Mouse (Mus musculus) inflammation-experienced regulatory T-cells, adult 16 weeks (primary cell): Measurements from ENCODE around the gene Catsperz. TPM values are rescaled to one million over a fixed set of nuclear protein-coding genes. Genes with fewer than 3 reads are reported as not detected.

Source experiments
- polyA plus RNA-seq: library from polyadenylated mRNA; unstranded; fragments of 100-300 nt; shearing (Covaris generic); gene quantifications from one replicate; pipeline ENCODE4 v1.2.1, GENCODE M21; 2017

The Catsperz gene
- polyA plus RNA-seq: not detected

GRCm38 (mm10) chr19:6925307-6925573, at the start of gene Catsperz:
Gene Catsperz (minus strand): TSS chr19:6925380.

GRCm38 (mm10) chr19:6974211-6975205, 49.3 kb upstream of the Catsperz start, which contains the start of gene Ppp1r14b:
Gene Ppp1r14b (plus strand): TSS chr19:6974968.

GRCm38 (mm10) chr19:6942249-6942691, 17.1 kb upstream of the Catsperz start, which contains the start of gene Gpr137:
Gene Gpr137 (minus strand): TSS chr19:6942480.

GRCm38 (mm10) chr19:6941372-6942248, 16.4 kb upstream of the Catsperz start, which contains the start of gene Bad:
Gene Bad (plus strand): TSS chr19:6941861.

GRCm38 (mm10) chr19:6934195-6934977, 9.2 kb upstream of the Catsperz start, which contains the start of gene Kcnk4:
Gene Kcnk4 (minus strand): TSS chr19:6934515.

GRCm38 (mm10) chr19:6921647-6922567, 3.3 kb downstream of the Catsperz start, which contains the start of gene Esrra:
Gene Esrra (minus strand): TSS chr19:6921813.

GRCm38 (mm10) chr19:6909507-6910289, 15.5 kb downstream of the Catsperz start, which contains the start of the genes Trmt112 and Prdx5:
Gene Trmt112 (plus strand): TSS chr19:6909698.
Gene Prdx5 (minus strand): TSS chr19:6910106.

Other genes starting within 250 kb of the Catsperz start
- 53.0 TPM for gene Rps6ka4, start 84.7 kb downstream of the Catsperz start, polyA plus RNA-seq
- 68.9 TPM for gene Ccdc88b, start 67.2 kb downstream of the Catsperz start, polyA plus RNA-seq
- gene Trmt112, start 15.7 kb downstream of the Catsperz start, polyA plus RNA-seq: 181 TPM
- gene Prdx5, start 15.3 kb downstream of the Catsperz start, polyA plus RNA-seq: 258 TPM
- gene Esrra, start 3.6 kb downstream of the Catsperz start, polyA plus RNA-seq: 9.0 TPM
- gene Kcnk4, start 9.1 kb upstream of the Catsperz start, polyA plus RNA-seq: not detected
- gene Bad, start 16.5 kb upstream of the Catsperz start, polyA plus RNA-seq: 42.3 TPM
- 18.2 TPM for gene Gpr137, start 17.1 kb upstream of the Catsperz start, polyA plus RNA-seq
- gene Ppp1r14b, start 49.6 kb upstream of the Catsperz start, polyA plus RNA-seq: 32.1 TPM
- 15.8 TPM for gene Plcb3, start 51.1 kb upstream of the Catsperz start, polyA plus RNA-seq
- gene Fkbp2, start 55.1 kb upstream of the Catsperz start, polyA plus RNA-seq: 57.9 TPM
- gene Vegfb, start 62.3 kb upstream of the Catsperz start, polyA plus RNA-seq: 2.1 TPM
- gene Dnajc4, start 67.2 kb upstream of the Catsperz start, polyA plus RNA-seq: 54.6 TPM
- 39.3 TPM for gene Nudt22, start 70.7 kb upstream of the Catsperz start, polyA plus RNA-seq
- 8.9 TPM for gene Trpt1, start 70.8 kb upstream of the Catsperz start, polyA plus RNA-seq
- gene Fermt3, start 94.1 kb upstream of the Catsperz start, polyA plus RNA-seq: 472 TPM
- 205 TPM for gene Stip1, start 114.6 kb upstream of the Catsperz start, polyA plus RNA-seq
- 3.3 TPM for gene Macrod1, start 131.4 kb upstream of the Catsperz start, polyA plus RNA-seq
- not detected for gene Flrt1, start 180.3 kb upstream of the Catsperz start, polyA plus RNA-seq